Comparison of ENCODE assay signal across 7 mouse cellular contexts in the genomic region with DNA sequence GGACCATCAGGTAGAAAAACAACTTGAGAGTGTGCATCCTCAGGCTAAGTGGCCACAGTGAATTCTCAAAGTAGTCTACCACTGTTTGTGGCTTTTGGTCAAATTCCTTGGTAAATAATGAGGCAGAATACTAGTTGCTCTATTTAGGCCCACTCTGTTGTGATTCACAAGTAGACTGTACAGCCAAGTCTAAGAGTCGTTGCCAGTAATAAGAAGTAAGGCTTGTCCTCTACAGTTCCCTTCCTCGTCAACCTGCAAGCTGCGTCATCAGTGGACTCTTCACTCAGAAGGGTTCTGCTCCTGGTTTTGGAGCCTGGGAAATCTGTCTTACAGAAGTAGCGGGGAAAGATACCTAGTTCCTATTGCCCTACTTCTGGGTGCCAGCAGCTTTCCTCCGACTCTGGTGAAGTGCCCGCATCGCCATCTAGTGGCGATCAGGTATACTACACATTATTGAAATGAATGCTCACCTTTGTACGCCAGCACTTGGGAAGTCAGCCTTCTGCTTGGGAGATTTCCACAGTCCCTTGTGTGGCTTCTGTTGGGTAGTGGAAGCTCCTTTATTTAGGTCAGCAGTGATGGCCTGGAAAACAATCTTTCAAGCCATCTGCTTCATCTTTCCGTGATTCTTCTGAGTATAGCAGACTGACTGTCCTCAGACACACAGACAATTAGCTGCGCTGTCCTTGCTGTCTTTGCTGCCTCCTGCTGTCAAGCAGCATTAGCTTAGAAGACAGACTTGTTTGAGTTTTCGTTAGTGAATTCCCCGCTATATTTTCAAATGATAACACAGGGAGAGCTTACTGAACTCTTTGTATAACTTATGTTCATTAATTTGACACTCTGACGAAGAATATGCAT.
DNase-seq lines count a peak whose midpoint lies in the region; ATAC-seq and TF ChIP-seq lines count a peak whose summit lies in the region.

No protein-coding gene starts in this region.

- no peak overlapping the region for H3K27ac ChIP-seq in cortical plate, adult 2 months (ENCODE audit: insufficient read depth, low read length)
- H3K27ac ChIP-seq in left cerebral cortex, adult 2 months: 0 out of 2 replicates have a peak overlapping the region, but pooled peaks have one; percentile 28

- TF ChIP-seq CTCF in cortical plate, adult 2 months (IDR thresholded peaks at IDR 0.05; ENCODE audit: extremely low read depth, insufficient read depth, low read length): peak; percentile 87
- TF ChIP-seq CTCF in left cerebral cortex, adult 2 months (IDR thresholded peaks at IDR 0.05): peak; percentile 86

- no peak for TF ChIP-seq POLR2A in cortical plate, adult 2 months (IDR thresholded peaks at IDR 0.05; ENCODE audit: extremely low read depth, insufficient read depth, low read length)

- no peaks in the 10 kb centered on the region for H3K4me1 ChIP-seq in cortical plate, adult 2 months (ENCODE audit: control insufficient read depth, insufficient read depth, low read length)

- ATAC-seq in megakaryocyte-erythroid progenitor cell, adult 5-6 weeks (replicated peaks; ENCODE audit: low FRiP score, low TSS enrichment, poor library complexity, severe bottlenecking): peak; percentile 93

- peak; percentile 74 to 91 for DNase-seq in adrenal gland, adult (ENCODE audit: inconsistent age in 2 of 2, low spot score in 1 of 2)
- DNase-seq in gastrocnemius, adult 8-10 months (ENCODE audit: low spot score in 2 of 2): peak; percentile 31 to 60
- DNase-seq in induced T-regulatory cell, adult 2 months (ENCODE audit: low read depth): peak; percentile 80
- DNase-seq in left cerebral cortex, adult 2 months (ENCODE audit: extremely low spot score in 1 of 2, low spot score in 2 of 2): peak; percentile 80 to 82
- DNase-seq in right cerebral cortex, postnatal 25 days: peak; percentile 75

- H3K4me3 ChIP-seq in cortical plate, adult 2 months (ENCODE audit: insufficient read depth, low read length): no peak overlapping the region
- no peak overlapping the region for H3K4me3 ChIP-seq in left cerebral cortex, adult 2 months

- intact Hi-C loops in left cerebral cortex, adult 2 months (cut with DNase I): loop anchor here (1.0 to 10.0 kb wide), 6 partner anchors 102 to 495 kb away; a partner anchor contains a TSS
